Mouse (Mus musculus) activated CD4-positive, CD25-positive, alpha-beta regulatory T cell, adult 4 months (primary cell): ENCODE measurements around the gene Vma21-ps. TPM values are rescaled to one million over a fixed set of nuclear protein-coding genes. Genes with fewer than 3 reads are reported as not detected.
"Not testable (repeated sequence)": the region's sequence is repeated elsewhere in the genome, so short reads cannot be mapped to it uniquely, and the experiment has no call there.

ENCODE experiments used
- ATAC-seq: one replicate; pipeline ENCODE4 v1.8.0; 2017
- polyA plus RNA-seq, 2 experiments: library from polyadenylated mRNA; unstranded; fragments of 100-300 nt; shearing (Covaris generic); gene quantifications; one replicate each; pipeline ENCODE4 v1.2.1; 2017

Gene Vma21-ps
- not detected for polyA plus RNA-seq

DNA sequence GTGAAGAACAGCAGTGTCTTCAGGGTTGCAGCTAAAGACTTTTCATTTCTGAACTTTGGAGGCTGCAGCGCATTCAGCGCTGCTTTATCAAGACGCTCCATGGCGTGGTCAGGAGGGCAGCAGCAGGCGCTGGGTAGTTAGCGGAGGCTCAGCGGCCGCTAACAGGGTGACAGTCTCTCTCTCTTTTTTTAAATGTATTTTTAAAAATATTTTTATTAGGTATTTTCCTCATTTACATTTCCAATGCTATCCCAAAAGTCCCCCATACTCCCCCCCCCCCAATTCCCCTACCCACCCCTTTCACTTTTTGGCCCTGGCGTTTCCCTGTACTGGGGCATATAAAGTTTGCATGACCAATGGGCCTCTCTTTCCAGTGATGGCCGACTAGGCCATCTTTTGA is at the start of gene Vma21-ps:
TSS of gene Vma21-ps (minus strand) at position 101 of the 400 bp plus-strand sequence.
- ATAC-seq = not testable (repeated sequence)

GRCm38 (mm10) chr4:52543001-52543400 is 46.0 kb upstream of the Vma21-ps start:
- ATAC-seq = no peak

DNA sequence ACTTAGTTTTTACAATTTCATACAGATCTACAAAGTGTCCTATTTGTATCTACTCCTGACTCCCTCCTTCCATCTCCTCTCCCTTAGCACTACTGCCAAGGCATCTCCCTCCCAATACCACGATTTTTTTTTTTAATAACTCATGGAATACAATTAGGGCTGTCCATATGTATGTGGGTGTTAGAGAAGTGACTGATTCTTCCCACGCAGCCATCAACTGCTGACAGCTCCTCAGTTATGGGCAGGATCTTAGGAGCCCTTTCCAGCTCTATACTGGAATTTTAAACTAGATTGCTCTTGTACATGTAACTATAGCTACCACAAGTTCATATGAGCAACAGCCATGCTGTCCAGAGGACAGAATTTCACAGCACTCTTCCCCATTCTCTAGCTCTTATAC is 33.6 kb upstream of the Vma21-ps start:
- no peak for ATAC-seq

DNA sequence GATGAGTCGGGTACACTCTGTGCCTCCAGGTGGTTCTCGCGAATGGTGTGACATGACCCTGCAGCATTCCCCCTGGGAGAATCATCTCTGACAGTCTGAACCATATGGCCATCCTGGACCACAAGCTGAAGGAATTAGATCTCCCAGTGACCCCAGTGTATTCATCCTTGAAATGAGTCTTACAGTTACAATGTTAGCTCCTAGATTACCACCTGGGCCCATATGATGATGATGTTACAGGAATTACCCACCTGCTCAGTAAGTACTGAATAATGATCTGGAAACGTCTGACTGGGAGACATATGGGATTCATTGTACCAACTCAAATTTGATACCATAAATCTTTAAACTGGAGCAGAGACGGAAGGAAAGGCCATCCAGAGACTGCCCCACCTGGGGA is 29.4 kb upstream of the Vma21-ps start:
- ATAC-seq = no peak

DNA sequence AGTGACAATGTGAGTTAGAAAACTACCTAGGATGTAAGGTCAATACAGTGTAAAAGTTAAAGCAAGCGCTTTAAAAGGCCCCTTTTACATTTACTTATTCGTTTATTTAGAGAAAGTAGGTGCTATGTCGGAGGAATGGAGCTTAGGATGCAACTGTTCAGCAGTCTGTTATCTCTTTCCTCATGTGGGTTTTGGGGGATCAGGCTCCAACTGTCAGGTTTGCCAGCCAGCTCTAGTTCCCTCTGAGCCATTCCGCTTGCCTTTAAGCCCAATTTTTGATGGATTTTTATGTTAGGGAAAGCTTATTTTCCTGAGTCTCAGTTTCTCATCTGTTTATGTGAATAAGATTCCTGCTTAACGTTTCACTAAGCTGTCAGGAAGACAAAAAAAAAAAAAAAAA is 22.3 kb upstream of the Vma21-ps start:
- ATAC-seq = no peak

GRCm38 (mm10) chr4:52517580-52517979 is 20.5 kb upstream of the Vma21-ps start:
- ATAC-seq = no peak

- ATAC-seq = no peak
These were observed 9.6 kb downstream of the Vma21-ps start for GRCm38 (mm10) chr4:52487486-52487885.

DNA sequence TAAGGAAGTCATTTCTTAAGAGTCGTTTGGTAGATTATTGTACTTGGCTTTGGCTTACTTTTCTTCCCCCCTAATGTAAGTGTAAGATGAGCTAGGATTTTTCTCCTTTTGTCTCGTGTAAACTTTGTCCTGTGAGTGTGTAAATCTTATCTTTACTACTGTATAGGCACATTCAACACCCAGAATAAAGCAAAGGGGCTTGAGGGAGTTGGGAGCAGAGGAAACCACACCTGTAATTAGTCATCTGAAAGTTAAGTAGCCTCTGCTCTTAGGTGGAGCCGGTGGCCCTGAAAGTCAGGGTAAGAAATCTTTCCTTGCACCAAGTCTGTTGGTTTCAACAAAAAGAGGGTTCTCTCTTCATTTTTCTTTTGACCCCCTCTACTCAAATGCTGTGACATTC is 23.6 kb downstream of the Vma21-ps start:
- ATAC-seq = no peak

- ATAC-seq = no peak
These were observed 35.7 kb downstream of the Vma21-ps start for GRCm38 (mm10) chr4:52461321-52461720.

GRCm38 (mm10) chr4:52459726-52460125 is 37.3 kb downstream of the Vma21-ps start:
- ATAC-seq = no peak

Other genes with a start within 250 kb of the Vma21-ps start
- 10 to 100 TPM; 83.7 to 95.4 TPM for gene Smc2, start 58.0 kb downstream of the Vma21-ps start, polyA plus RNA-seq
- not detected for gene Toporsl, start 99.0 kb upstream of the Vma21-ps start, polyA plus RNA-seq